Comparison of ENCODE assay signal across 8 mouse cellular contexts in the genomic region with DNA sequence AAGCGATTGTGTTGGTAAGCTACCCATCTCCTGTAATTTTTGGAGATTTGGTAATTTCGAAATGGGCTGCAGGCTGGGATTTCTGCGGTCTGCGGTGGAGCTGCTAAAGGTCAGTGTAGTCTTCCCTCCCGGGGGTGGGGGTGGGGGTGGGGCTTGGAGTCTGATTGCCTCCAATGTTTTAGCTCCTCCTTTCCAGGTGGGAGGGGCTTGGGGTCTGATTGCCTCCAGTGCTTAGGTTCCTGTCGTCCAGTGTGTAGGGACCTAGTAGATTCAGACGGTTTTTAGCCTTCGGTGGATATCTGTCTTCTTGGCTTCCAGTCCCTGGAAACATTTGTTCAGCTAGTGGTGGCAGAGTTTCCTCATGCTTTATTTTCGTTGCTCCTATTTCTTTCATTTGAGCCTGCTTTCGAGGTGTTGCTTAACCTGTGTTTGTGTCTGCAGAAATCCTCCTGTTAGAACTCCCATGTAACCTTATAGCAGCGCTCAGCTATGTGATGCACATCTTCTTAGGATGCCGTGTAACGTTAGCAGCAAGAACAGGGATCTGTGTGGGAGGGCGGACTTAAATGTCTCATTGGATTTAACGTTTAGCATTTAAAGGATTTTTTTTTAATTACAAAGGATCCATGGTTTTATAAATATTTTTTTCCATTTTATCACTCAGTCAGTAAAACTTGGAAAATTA.
DNase-seq lines count a peak whose midpoint lies in the region; ATAC-seq and TF ChIP-seq lines count a peak whose summit lies in the region.

No protein-coding gene starts in this region.

- peak overlapping the region; percentile 60 for H3K4me3 ChIP-seq in gastrocnemius, adult 2 months
- H3K4me3 ChIP-seq in hindbrain, embryonic 14.5 days (replicated peaks; ENCODE audit: low read length): no peak overlapping the region
- H3K4me3 ChIP-seq in limb, embryonic 14.5 days (replicated peaks; ENCODE audit: low read length): no peak overlapping the region
- H3K4me3 ChIP-seq in midbrain, postnatal 0 days (ENCODE audit: low read depth, low read length): no peak overlapping the region

- H3K9ac ChIP-seq in hindbrain, embryonic 14.5 days: no peak overlapping the region
- no peak overlapping the region for H3K9ac ChIP-seq in limb, embryonic 14.5 days (ENCODE audit: low read depth, low read length, severe bottlenecking)
- no peak overlapping the region for H3K9ac ChIP-seq in midbrain, postnatal 0 days (replicated peaks; ENCODE audit: low read length, poor library complexity, severe bottlenecking)

- no peaks in the 10 kb centered on the region for H3K9me3 ChIP-seq in hindbrain, embryonic 14.5 days (ENCODE audit: control insufficient read depth, low read length)
- 0 out of 2 replicates have a peak, but pooled peaks cover 4% of the 10 kb centered on the region for H3K9me3 ChIP-seq in limb, embryonic 14.5 days (ENCODE audit: control insufficient read depth, low read length)
- no peaks in the 10 kb centered on the region for H3K9me3 ChIP-seq in midbrain, postnatal 0 days (ENCODE audit: low read length)

- ATAC-seq in hindbrain, embryonic 14.5 days (ENCODE audit: low FRiP score): no peak
- no peak for ATAC-seq in limb, embryonic 14.5 days (ENCODE audit: low FRiP score, low read depth)
- no peak for ATAC-seq in midbrain, postnatal 0 days (ENCODE audit: low FRiP score)

- H3K36me3 ChIP-seq in hindbrain, embryonic 14.5 days (replicated peaks; ENCODE audit: control insufficient read depth, insufficient read depth): no peaks in the 10 kb centered on the region
- H3K36me3 ChIP-seq in limb, embryonic 14.5 days (ENCODE audit: control insufficient read depth, insufficient read depth, low read length): no peaks in the 10 kb centered on the region
- H3K36me3 ChIP-seq in midbrain, postnatal 0 days (ENCODE audit: insufficient read depth, low read length): no peaks in the 10 kb centered on the region

- H3K4me2 ChIP-seq in hindbrain, embryonic 14.5 days (replicated peaks): peak overlapping the region; percentile 13; the same call in 1 of the 2 replicates
- H3K4me2 ChIP-seq in limb, embryonic 14.5 days (replicated peaks; ENCODE audit: low read depth, low read length, severe bottlenecking): peak overlapping the region; percentile 33
- peak overlapping the region; percentile 18 for H3K4me2 ChIP-seq in midbrain, postnatal 0 days (ENCODE audit: low read depth, low read length, poor library complexity, severe bottlenecking)

- no peaks in the 10 kb centered on the region for H3K4me1 ChIP-seq in hindbrain, embryonic 14.5 days (replicated peaks; ENCODE audit: control insufficient read depth, insufficient read depth, low read length)
- no peaks in the 10 kb centered on the region for H3K4me1 ChIP-seq in limb, embryonic 14.5 days (ENCODE audit: control insufficient read depth, insufficient read depth, low read length)
- H3K4me1 ChIP-seq in midbrain, postnatal 0 days (ENCODE audit: insufficient read depth, low read length): no peaks in the 10 kb centered on the region

- intact Hi-C loops in gastrocnemius, adult 2 months (cut with DNase I): no loop called here
- intact Hi-C loops in left cerebral cortex, postnatal 36 days (cut with DNase I): no loop called here

- peak; percentile 77 for DNase-seq in gastrocnemius, adult 2 months
- DNase-seq in gastrocnemius, postnatal 10 days: no peak
- DNase-seq in fibroblast of lung, adult 2 months (ENCODE audit: low read depth): peak; percentile 61
- no peak for DNase-seq in hindbrain, embryonic 14.5 days (ENCODE audit: low spot score)
- DNase-seq in limb, embryonic 14.5 days (ENCODE audit: low spot score): peak; percentile 24
- DNase-seq in midbrain, postnatal 0 days (ENCODE audit: low spot score): peak; percentile 29
- no peak for DNase-seq in spleen, adult 18-20 months
- no peak for DNase-seq in left cerebral cortex, postnatal 36 days (ENCODE audit: low spot score in 2 of 2)

- TF ChIP-seq POLR2A in limb, embryonic 14.5 days (IDR thresholded peaks at IDR 0.05; ENCODE audit: borderline replicate concordance, extremely low read depth, insufficient read depth, insufficient read length): no peak

- peak overlapping the region; percentile 86 for H3K27ac ChIP-seq in gastrocnemius, adult 2 months
- no peak overlapping the region for H3K27ac ChIP-seq in hindbrain, embryonic 14.5 days
- no peak overlapping the region for H3K27ac ChIP-seq in limb, embryonic 14.5 days (replicated peaks; ENCODE audit: low read depth, low read length)
- no peak overlapping the region for H3K27ac ChIP-seq in midbrain, postnatal 0 days (ENCODE audit: low read depth, low read length)

- 28% methylated on average over 15 of the region's 15 CpGs for WGBS in hindbrain, embryonic 14.5 days
- 16% methylated on average over 15 of the region's 15 CpGs for WGBS in limb, embryonic 14.5 days
- WGBS in midbrain, postnatal 0 days: 24% methylated on average over 15 of the region's 15 CpGs

- no peaks in the 10 kb centered on the region for H3K27me3 ChIP-seq in hindbrain, embryonic 14.5 days (ENCODE audit: control insufficient read depth, insufficient read depth, low read length)
- no peaks in the 10 kb centered on the region for H3K27me3 ChIP-seq in limb, embryonic 14.5 days (ENCODE audit: control insufficient read depth, insufficient read depth, low read length)
- H3K27me3 ChIP-seq in midbrain, postnatal 0 days (ENCODE audit: insufficient read depth, low read length): no peaks in the 10 kb centered on the region

- no peak for TF ChIP-seq CTCF in gastrocnemius, adult 2 months (IDR thresholded peaks at IDR 0.05)
- no peak for TF ChIP-seq CTCF in midbrain, postnatal 0 days (IDR thresholded peaks at IDR 0.05)

Comparison
In these comparisons a context has a peak if more than half of its experiments do, and no peak if none do; other contexts are left out.
1. DNase-seq: peak in gastrocnemius, adult 2 months (single experiment), fibroblast of lung, adult 2 months (single experiment), limb, embryonic 14.5 days (single experiment) and midbrain, postnatal 0 days (single experiment); none in gastrocnemius, postnatal 10 days (single experiment), hindbrain, embryonic 14.5 days (single experiment), spleen, adult 18-20 months (0 of 2) and left cerebral cortex, postnatal 36 days (0 of 2).
2. Peak in every context shown above with its lines, with median percentiles within 50 percentile points of each other: H3K4me2 ChIP-seq.